Mouse (Mus musculus) CH12.LX (cell line): Measurements from ENCODE around the gene Suclg2. TPM values are rescaled to one million over a fixed set of nuclear protein-coding genes. Genes with fewer than 3 reads are reported as not detected.

Experiments used
- DNase-seq: peaks from one replicate; pipeline ENCODE4 v3.0.0-alpha.2; 2013; ENCODE audit errors: extremely low read depth
- H3K27ac ChIP-seq: 2 replicates; pipeline ENCODE4 v1.5.1; 2012; ENCODE audit warnings: low read depth, mild to moderate bottlenecking, control low read depth, moderate library complexity; ENCODE audit not compliant: insufficient read depth
- H3K27me3 ChIP-seq: replicated peaks from 2 replicates; pipeline ENCODE3; 2012; ENCODE audit warnings: inconsistent platforms
- H3K36me3 ChIP-seq, 2 experiments: replicated peaks in 1 of 2; 2 replicates each; pipeline versions ENCODE3 to v1.6.1; 2012; ENCODE audit warnings: inconsistent platforms in 1 of 2, low read length in 1 of 2, mild to moderate bottlenecking in 1 of 2, mixed read lengths in 1 of 2, moderate library complexity in 1 of 2; ENCODE audit not compliant: control insufficient read depth in 1 of 2, insufficient read depth in 1 of 2
- H3K4me1 ChIP-seq, 2 experiments: 2 replicates each; pipeline ENCODE4 v1.6.1; 2012; ENCODE audit warnings: inconsistent platforms in 1 of 2, moderate library complexity in 1 of 2; ENCODE audit not compliant: insufficient read depth in 2 of 2, control insufficient read depth in 1 of 2
- H3K4me2 ChIP-seq: 2 replicates; pipeline ENCODE4 v1.6.1; 2012; ENCODE audit warnings: low read depth, mild to moderate bottlenecking, control low read depth; ENCODE audit not compliant: poor library complexity, insufficient read depth, severe bottlenecking
- H3K4me3 ChIP-seq, 3 experiments: fragments of 150-350 bp in 1 of 3; sonication (generic) in 1 of 3; replicated peaks in 1 of 3; 2 replicates each; pipeline versions ENCODE3 to v1.5.1; 2011 to 2012; ENCODE audit warnings: low read depth in 2 of 3, low read length in 2 of 3, mild to moderate bottlenecking in 2 of 3, moderate library complexity in 2 of 3, control low read depth in 1 of 3, improper control_type of control experiment in 1 of 3, inconsistent platforms in 1 of 3, mixed read lengths in 1 of 3; ENCODE audit not compliant: poor library complexity in 1 of 3
- H3K79me2 ChIP-seq: replicated peaks from 2 replicates; pipeline ENCODE4 v1.6.1; 2012; ENCODE audit warnings: mild to moderate bottlenecking, moderate library complexity; ENCODE audit not compliant: control insufficient read depth, poor library complexity, insufficient read depth, severe bottlenecking; ENCODE audit errors: extremely low read depth
- H3K9ac ChIP-seq: 2 replicates; pipeline ENCODE4 v1.6.1; 2012; ENCODE audit warnings: low read depth, mild to moderate bottlenecking, control low read depth, moderate library complexity; ENCODE audit not compliant: insufficient read depth
- H3K9me3 ChIP-seq: replicated peaks from 2 replicates; pipeline ENCODE3; 2012; ENCODE audit warnings: low read length, inconsistent platforms, mixed read lengths
- CHD1 ChIP-seq: IDR thresholded peaks from 2 replicates; pipeline ENCODE4 v1.6.1; 2012; ENCODE audit warnings: low read depth, low read length, improper control_type of control experiment, inconsistent platforms
- CHD2 ChIP-seq: IDR thresholded peaks from 2 replicates; pipeline ENCODE4 v1.6.1; 2011; ENCODE audit warnings: low read length, improper control_type of control experiment
- E2F4 ChIP-seq: IDR thresholded peaks from 2 replicates; pipeline ENCODE4 v1.6.1; 2011; ENCODE audit warnings: low read depth, low read length, improper control_type of control experiment; ENCODE audit not compliant: insufficient replicate concordance
- ELF1 ChIP-seq: IDR thresholded peaks from 2 replicates; pipeline ENCODE4 v1.6.1; 2014; ENCODE audit warnings: low read depth, mild to moderate bottlenecking, inconsistent platforms, low read length, improper control_type of control experiment
- EP300 ChIP-seq: IDR thresholded peaks from 2 replicates; pipeline ENCODE4 v1.6.1; 2011; ENCODE audit warnings: low read length, improper control_type of control experiment
- JUND ChIP-seq: conservative IDR thresholded peaks from 2 replicates; pipeline ENCODE4 v1.6.1; 2011; ENCODE audit warnings: low read depth, low read length, improper control_type of control experiment
- KAT2A ChIP-seq: IDR thresholded peaks from 2 replicates; pipeline ENCODE4 v1.6.1; 2012; ENCODE audit warnings: low read length, improper control_type of control experiment, inconsistent platforms; ENCODE audit not compliant: insufficient replicate concordance
- MAFK ChIP-seq: IDR thresholded peaks from 2 replicates; pipeline ENCODE4 v1.6.1; 2011; ENCODE audit warnings: low read length, improper control_type of control experiment; ENCODE audit not compliant: insufficient replicate concordance
- MEF2A ChIP-seq: IDR thresholded peaks from 2 replicates; pipeline ENCODE4 v1.6.1; 2014; ENCODE audit warnings: low read depth, mild to moderate bottlenecking, inconsistent platforms, low read length, improper control_type of control experiment, borderline replicate concordance
- MYC ChIP-seq: IDR thresholded peaks from 2 replicates; pipeline ENCODE4 v1.6.1; 2011; ENCODE audit warnings: low read depth, mild to moderate bottlenecking, improper control_type of control experiment, low read length
- NRF1 ChIP-seq: IDR thresholded peaks from 2 replicates; pipeline ENCODE4 v1.6.1; 2014; ENCODE audit warnings: low read depth, mild to moderate bottlenecking, inconsistent platforms, low read length, improper control_type of control experiment, moderate library complexity
- POLR2A ChIP-seq: IDR thresholded peaks from 2 replicates; pipeline ENCODE4 v1.6.1; 2011; ENCODE audit warnings: low read depth, mild to moderate bottlenecking, improper control_type of control experiment, low read length
- RAD21 ChIP-seq: IDR thresholded peaks from 2 replicates; pipeline ENCODE4 v1.6.1; 2011; ENCODE audit warnings: low read depth, mild to moderate bottlenecking, low read length, improper control_type of control experiment, moderate library complexity
- UBTF ChIP-seq: IDR thresholded peaks from 2 replicates; pipeline ENCODE4 v1.6.1; 2012; ENCODE audit warnings: low read depth, mild to moderate bottlenecking, inconsistent platforms, low read length, improper control_type of control experiment, moderate library complexity
- ZKSCAN1 ChIP-seq: IDR thresholded peaks from 2 replicates; pipeline ENCODE4 v1.6.1; 2012; ENCODE audit warnings: low read depth, inconsistent platforms, low read length, improper control_type of control experiment, borderline replicate concordance
- ZMIZ1 ChIP-seq: IDR thresholded peaks from 2 replicates; pipeline ENCODE4 v1.6.1; 2012; ENCODE audit warnings: low read depth, mild to moderate bottlenecking, inconsistent platforms, low read length, improper control_type of control experiment
- ZNF384 ChIP-seq: IDR thresholded peaks from 2 replicates; pipeline ENCODE4 v1.6.1; 2012; ENCODE audit warnings: low read depth, low read length, improper control_type of control experiment, inconsistent platforms
- dilution Hi-C: fragments of 300-500 bp; cut with MboI; formaldehyde crosslinking; loops from 2 replicates; pipeline ENCODE4 v1.14.3; 2020; ENCODE audit warnings: low sequenced_read_pairs; ENCODE audit not compliant: extremely low pct_unique_long_range_greater_than_20kb, extremely low pct_ligation_motif_present
- in situ Hi-C: fragments of 300-500 bp; cut with MboI; formaldehyde crosslinking; loops from 3 replicates; pipeline ENCODE4 v1.14.3; 2019; ENCODE audit warnings: low sequenced_read_pairs, low pct_ligation_motif_present, low pct_unique_long_range_greater_than_20kb, mixed read lengths
- polyA plus RNA-seq: library from polyadenylated mRNA; unstranded; fragments of >175 nt; gene quantifications from 2 replicates; pipeline ENCODE4 v1.2.1, GENCODE M21; 2012; ENCODE audit warnings: low read depth; ENCODE audit not compliant: insufficient read length
- total RNA-seq, 2 experiments: library from RNA; depleted of rRNA; stranded (reverse); fragments of 300-350 nt in 1 of 2; fragments of >200 nt in 1 of 2; gene quantifications; 2 replicates each; pipeline ENCODE4 v1.2.3; 2012 to 2014

Suclg2 gene
- total and polyA plus RNA-seq, 3 experiments: 46.5 to 86.2 (median 48.3) TPM

DNA sequence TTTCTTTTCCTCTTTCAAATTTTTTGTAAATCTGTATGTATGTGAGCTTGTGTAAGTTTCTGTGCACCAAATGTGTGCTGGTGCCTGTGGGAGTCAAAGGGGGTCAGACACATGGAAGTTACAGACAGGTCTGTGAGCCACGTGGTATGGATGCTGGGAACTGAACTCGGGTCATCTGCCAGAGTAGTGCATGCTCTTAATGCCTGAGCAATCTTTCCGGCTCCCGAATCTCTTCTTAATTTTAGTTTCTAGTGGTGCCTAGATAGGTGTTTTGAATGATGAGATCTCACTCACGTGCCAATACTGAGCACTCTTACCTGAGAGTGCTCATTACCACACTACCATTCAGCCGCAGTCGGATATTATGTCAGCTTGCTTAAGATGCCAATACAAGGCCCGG is 60.9 kb downstream of the Suclg2 start:
- in situ Hi-C loops: no loop called here
- no peak for DNase-seq

DNA sequence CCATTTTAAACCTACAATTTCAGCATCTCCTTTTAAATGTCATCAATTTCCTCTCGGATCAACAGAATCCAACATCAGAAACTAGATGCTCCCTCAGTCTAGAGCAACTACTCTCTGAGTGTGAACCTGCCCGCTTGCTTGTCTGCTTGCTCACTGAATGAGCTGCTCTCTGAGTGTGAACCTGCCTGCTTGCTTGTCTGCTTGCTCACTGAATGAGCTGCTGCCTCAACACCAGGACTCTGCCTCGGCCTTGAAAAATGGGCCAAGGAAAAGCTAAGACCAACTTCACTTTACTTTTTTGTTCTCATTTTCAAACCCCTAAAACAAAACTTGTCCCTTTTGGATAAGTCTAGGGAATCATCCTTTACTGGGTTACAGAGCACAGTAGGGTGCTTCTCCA is 64.9 kb downstream of the Suclg2 start:
- no peaks in the 10 kb centered on the region for H3K9me3 ChIP-seq
- H3K27ac ChIP-seq: no peak overlapping the region
- peaks cover 7 to 61% of the 10 kb centered on the region in 2 experiments for H3K36me3 ChIP-seq
- dilution Hi-C loops: no loop called here
- H3K4me2 ChIP-seq: no peak overlapping the region
- TF ChIP-seq ZMIZ1 (no peak), E2F4 (no peak), MAFK (no peak), NRF1 (no peak), UBTF (no peak), JUND (no peak), MEF2A (no peak), RAD21 (no peak), ZKSCAN1 (no peak), ELF1 (no peak)
- in situ Hi-C loops: no loop called here
- H3K79me2 ChIP-seq: no peaks in the 10 kb centered on the region
- H3K4me1 ChIP-seq: peaks cover 0 to 23% of the 10 kb centered on the region in 2 experiments; a peak in 2 of 4 replicates
- no peaks in the 10 kb centered on the region for H3K27me3 ChIP-seq
- no peak for DNase-seq
- H3K9ac ChIP-seq: no peak overlapping the region
- H3K4me3 ChIP-seq: no peak overlapping the region

More for the DNA sequence above, 60.9 kb downstream of the Suclg2 start:
- dilution Hi-C loops: no loop called here
- no peaks in the 10 kb centered on the region for H3K79me2 ChIP-seq
- H3K4me3 ChIP-seq: no peak overlapping the region
- H3K9ac ChIP-seq: no peak overlapping the region
- H3K9me3 ChIP-seq: no peaks in the 10 kb centered on the region
- H3K36me3 ChIP-seq: peaks cover 3 to 32% of the 10 kb centered on the region in 2 experiments
- no peaks in the 10 kb centered on the region for H3K27me3 ChIP-seq
- TF ChIP-seq CHD1 (no peak), ZMIZ1 (no peak), ZKSCAN1 (no peak), EP300 (no peak), ZNF384 (no peak), CHD2 (no peak), KAT2A (no peak), MEF2A (no peak), E2F4 (no peak), MYC (no peak), POLR2A (no peak), NRF1 (no peak)
- TF ChIP-seq, all 38 proteins: peak for 0
- no peak overlapping the region for H3K4me2 ChIP-seq
- no peak overlapping the region for H3K27ac ChIP-seq
- H3K4me1 ChIP-seq: peaks cover 0 to 17% of the 10 kb centered on the region in 2 experiments; a peak in 1 of 4 replicates
